ENCODE assay signal across 13 mouse cellular contexts in genomic region chr8:120211345-120211744, GRCm38 (mm10). TPM values are rescaled to one million over a fixed set of nuclear protein-coding genes. Genes with fewer than 3 reads are reported as not detected.
A peak's percentile ranks its signal among the peaks of the same experiment; 100 is the strongest.
DNase-seq lines count a peak whose midpoint lies in the region; ATAC-seq and TF ChIP-seq lines count a peak whose summit lies in the region.
"Had no signal": no experiment of that assay in that cellular context is flagged by ENCODE, and none has a peak within 500 bp of the region (broad histone marks: within the 10 kb centered on the region; RNA-seq: fewer than 3 reads in every experiment).

No protein-coding gene starts in this region.

- peak; percentile 19; the same call in 1 of the 2 replicates for ATAC-seq in lung, embryonic 14.5 days (ENCODE audit: insufficient read depth)
- ATAC-seq in common myeloid progenitor, adult 5-6 weeks (replicated peaks; ENCODE audit: low read depth, poor library complexity, severe bottlenecking), result peak; percentile 67
- ATAC-seq in limb, embryonic 12.5 days (ENCODE audit: insufficient number of reproducible peaks, insufficient read depth, low FRiP score, low TSS enrichment, low read depth), result no peak

- intact Hi-C loops in gastrocnemius, adult 2 months (cut with DNase I), result loop anchor here (2.0 to 10.0 kb wide), 2 partner anchors 31 to 53 kb away; no protein-coding TSS in a partner anchor

- no peaks in the 10 kb centered on the region for H3K27me3 ChIP-seq in lung, embryonic 14.5 days (ENCODE audit: insufficient read depth, low read length)
- H3K27me3 ChIP-seq in limb, embryonic 12.5 days, result no peaks in the 10 kb centered on the region
- H3K27me3 ChIP-seq: hindbrain, embryonic 12.5 days had no signal

- peak overlapping the region; percentile 80 for H3K27ac ChIP-seq in gastrocnemius, adult 2 months
- no peak overlapping the region for H3K27ac ChIP-seq in lung, embryonic 14.5 days (ENCODE audit: low read depth)
- H3K27ac ChIP-seq in limb, embryonic 12.5 days, result 0 out of 2 replicates have a peak overlapping the region, but pooled peaks have one; percentile 35
- H3K27ac ChIP-seq: hindbrain, embryonic 12.5 days had no signal

- peaks cover 12% of the 10 kb centered on the region for H3K4me1 ChIP-seq in lung, embryonic 14.5 days (ENCODE audit: insufficient read depth)
- H3K4me1 ChIP-seq in limb, embryonic 12.5 days (replicated peaks), result peaks cover 49% of the 10 kb centered on the region

- H3K4me3 ChIP-seq in gastrocnemius, adult 2 months, result no peak overlapping the region
- H3K4me3 ChIP-seq in lung, embryonic 14.5 days (ENCODE audit: low read depth, low read length), result no peak overlapping the region
- no peak overlapping the region for H3K4me3 ChIP-seq in limb, embryonic 12.5 days (replicated peaks)
- H3K4me3 ChIP-seq: erythroblast, embryonic 14.5 days; hindbrain, embryonic 12.5 days had no signal

- 4% methylated on average over 4 of the region's 4 CpGs for WGBS in lung, embryonic 14.5 days
- WGBS in limb, embryonic 12.5 days, result 17% methylated on average over 4 of the region's 4 CpGs

- H3K9ac ChIP-seq in lung, embryonic 14.5 days, result no peak overlapping the region
- H3K9ac ChIP-seq in limb, embryonic 12.5 days (replicated peaks), result no peak overlapping the region
- H3K9ac ChIP-seq: hindbrain, embryonic 12.5 days had no signal

- H3K4me2 ChIP-seq in lung, embryonic 14.5 days, result no peak overlapping the region
- no peak overlapping the region for H3K4me2 ChIP-seq in limb, embryonic 12.5 days
- H3K4me2 ChIP-seq: hindbrain, embryonic 12.5 days had no signal

- no peaks in the 10 kb centered on the region for H3K9me3 ChIP-seq in lung, embryonic 14.5 days (ENCODE audit: low read depth, low read length)
- no peaks in the 10 kb centered on the region for H3K9me3 ChIP-seq in limb, embryonic 12.5 days
- H3K9me3 ChIP-seq: hindbrain, embryonic 12.5 days had no signal

- H3K36me3 ChIP-seq in lung, embryonic 14.5 days (ENCODE audit: insufficient read depth), result no peaks in the 10 kb centered on the region
- no peaks in the 10 kb centered on the region for H3K36me3 ChIP-seq in limb, embryonic 12.5 days
- H3K36me3 ChIP-seq: hindbrain, embryonic 12.5 days had no signal

- peak; percentile 45 for TF ChIP-seq CTCF in gastrocnemius, adult 2 months (IDR thresholded peaks at IDR 0.05)
- TF ChIP-seq CTCF in lung, embryonic 14.5 days (IDR thresholded peaks at IDR 0.05; ENCODE audit: low read depth), result peak; percentile 55

- peak; percentile 86 for DNase-seq in gastrocnemius, adult 2 months
- DNase-seq in gastrocnemius, postnatal 4 days (ENCODE audit: low spot score in 2 of 2), result no peak
- peak; percentile 61 for DNase-seq in lung, embryonic 14.5 days
- no peak for DNase-seq in lung, postnatal 10 days
- DNase-seq in ovary, postnatal 14 days (ENCODE audit: low spot score), result no peak
- DNase-seq in spleen, postnatal 10 days (ENCODE audit: low spot score in 2 of 2), result no peak
- DNase-seq: cerebellum, adult 11 months had no signal

RNA-seq across cellular contexts. Expression of gene Gse1, which starts 16.9 kb away (rescaled TPM):
- 10 to 100 TPM; 26.5 to 37.3 TPM for total RNA-seq in gastrocnemius, adult 2 months (2021)
- total RNA-seq in gastrocnemius, postnatal 4 days (2021), result 10 to 100 TPM; 45.9 to 48.7 TPM
- 12.7 and 14.3 TPM in 2 replicates for polyA plus RNA-seq in lung, embryonic 14.5 days (2014; fragmentation: Nextera tagmentation; extraction: Ambion mirVana)
- total RNA-seq in common myeloid progenitor, adult 5-6 weeks (2017), result 30.5 and 46.6 TPM in 2 replicates
- polyA plus RNA-seq in limb, embryonic 12.5 days (2016; fragmentation: Nextera tagmentation; extraction: Ambion mirVana), result 7.6 and 9.1 TPM in 2 replicates

RNA-seq across cellular contexts. Expression of gene Fam92b, which starts 34.1 kb away (rescaled TPM):
- not detected for total RNA-seq in gastrocnemius, adult 2 months (2021)
- total RNA-seq in gastrocnemius, postnatal 4 days (2021), result not detected
- not detected in 2 replicates for polyA plus RNA-seq in lung, embryonic 14.5 days (2014; fragmentation: Nextera tagmentation; extraction: Ambion mirVana)
- total RNA-seq in common myeloid progenitor, adult 5-6 weeks (2017), result not detected in 2 replicates
- not detected in 2 replicates for polyA plus RNA-seq in limb, embryonic 12.5 days (2016; fragmentation: Nextera tagmentation; extraction: Ambion mirVana)
- total RNA-seq: megakaryocyte, adult 5-6 weeks had no signal
- polyA plus RNA-seq: C2C12; erythroblast, embryonic 14.5 days had no signal

Comparison
In these comparisons a context has a peak if more than half of its experiments do, and no peak if none do; other contexts are left out.
1. DNase-seq: peak in gastrocnemius, adult 2 months (single experiment) and lung, embryonic 14.5 days (single experiment); none in gastrocnemius, postnatal 4 days (0 of 2), lung, postnatal 10 days (single experiment), ovary, postnatal 14 days (single experiment) and spleen, postnatal 10 days (0 of 2).